Mouse (Mus musculus) brain, embryonic 14.5 days (tissue): ENCODE results near the gene Cptp.

Source experiments
- CTCF ChIP-seq: fragments of 200-500 bp; IDR thresholded peaks from 2 replicates; pipeline ENCODE4 v1.5.1; 2012; ENCODE audit warnings: inconsistent platforms, mild to moderate bottlenecking, moderate library complexity, borderline replicate concordance; ENCODE audit not compliant: insufficient read depth, insufficient read length; ENCODE audit errors: extremely low read depth
- POLR2A ChIP-seq: fragments of 200-500 bp; IDR thresholded peaks from 2 replicates; pipeline ENCODE4 v1.6.1; 2012; ENCODE audit warnings: mild to moderate bottlenecking, inconsistent platforms, borderline replicate concordance; ENCODE audit not compliant: poor library complexity, insufficient read depth, insufficient read length, severe bottlenecking; ENCODE audit errors: extremely low read depth

GRCm38 (mm10) chr4:155898318-155898717 lies 29.1 kb upstream of the Cptp start:
- TF ChIP-seq POLR2A (no peak), CTCF (no peak)
